ENCODE assay signal across 9 mouse cellular contexts in the genomic region with DNA sequence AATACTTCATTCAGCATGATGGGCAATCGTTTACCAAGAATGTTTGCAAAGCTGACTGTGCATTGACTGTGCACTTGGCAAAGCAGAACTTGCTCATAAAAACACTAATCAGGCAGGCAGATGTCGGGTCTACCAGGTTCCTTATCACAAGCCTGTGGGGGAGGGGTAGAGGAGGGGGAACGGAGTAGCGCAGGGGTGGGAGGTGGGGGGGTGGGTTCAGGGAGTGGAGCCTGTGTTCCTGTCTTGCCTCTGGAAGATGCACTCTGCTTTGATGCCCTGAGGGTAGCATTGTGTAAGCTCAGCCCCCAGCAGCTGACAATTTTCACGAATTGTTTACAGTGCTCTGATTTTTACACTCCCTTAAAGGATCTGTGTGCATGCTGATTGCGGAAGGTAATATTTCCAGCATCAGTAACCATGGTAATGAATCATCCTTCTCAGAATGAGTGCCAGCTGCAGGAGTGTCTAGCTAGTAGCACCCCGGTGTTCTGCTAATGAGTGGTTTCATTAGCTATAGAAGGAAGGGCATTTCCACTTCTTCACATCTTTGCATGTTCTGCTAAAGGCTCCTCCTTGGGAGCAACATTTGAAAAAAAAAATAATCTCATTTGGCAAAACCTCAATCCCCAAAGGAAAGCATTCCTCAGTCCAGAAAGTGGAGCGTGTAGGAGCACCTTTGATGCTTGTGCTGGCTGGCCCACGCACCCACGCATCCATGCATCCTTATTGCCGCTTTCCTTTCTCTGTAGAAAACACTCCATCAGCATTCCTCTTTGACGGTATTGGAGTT. TPM values are rescaled to one million over a fixed set of nuclear protein-coding genes. Genes with fewer than 3 reads are reported as not detected.
A peak's percentile ranks its signal among the peaks of the same experiment; 100 is the strongest.
DNase-seq lines count a peak whose midpoint lies in the region; ATAC-seq and TF ChIP-seq lines count a peak whose summit lies in the region.
"Had no signal": no experiment of that assay in that cellular context is flagged by ENCODE, and none has a peak within 500 bp of the region (broad histone marks: within the 10 kb centered on the region; RNA-seq: fewer than 3 reads in every experiment).

No protein-coding gene starts in this region.

- H3K27me3 ChIP-seq in kidney, embryonic 15.5 days: no peaks in the 10 kb centered on the region
- H3K27me3 ChIP-seq in hindbrain, embryonic 15.5 days: no peaks in the 10 kb centered on the region
- H3K27me3 ChIP-seq in midbrain, embryonic 16.5 days (ENCODE audit: control insufficient read depth, insufficient read depth, low read depth, low read length): no peaks in the 10 kb centered on the region

- H3K9ac ChIP-seq in kidney, embryonic 15.5 days: no peak overlapping the region
- no peak overlapping the region for H3K9ac ChIP-seq in hindbrain, embryonic 15.5 days
- H3K9ac ChIP-seq in midbrain, embryonic 16.5 days (ENCODE audit: low read depth, low read length): no peak overlapping the region

- intact Hi-C loops in gastrocnemius, adult 2 months (cut with DNase I): no loop called here

- ATAC-seq in kidney, embryonic 15.5 days (replicated peaks; ENCODE audit: low FRiP score): no peak; the same call in 1 of the 2 replicates
- peak; percentile 86 for ATAC-seq in hindbrain, embryonic 15.5 days (ENCODE audit: low FRiP score, low read depth)
- peak; percentile 90 for ATAC-seq in midbrain, embryonic 16.5 days
- ATAC-seq in activated CD4-positive, CD25-positive, alpha-beta regulatory T cell, adult 4 months: no peak

- H3K36me3 ChIP-seq in kidney, embryonic 15.5 days: no peaks in the 10 kb centered on the region
- no peaks in the 10 kb centered on the region for H3K36me3 ChIP-seq in hindbrain, embryonic 15.5 days
- no peaks in the 10 kb centered on the region for H3K36me3 ChIP-seq in midbrain, embryonic 16.5 days (ENCODE audit: control insufficient read depth, insufficient read depth, low read length)

- peaks cover 10% of the 10 kb centered on the region for H3K4me1 ChIP-seq in kidney, embryonic 15.5 days
- H3K4me1 ChIP-seq in hindbrain, embryonic 15.5 days (replicated peaks): peaks cover 44% of the 10 kb centered on the region
- peaks cover 19% of the 10 kb centered on the region for H3K4me1 ChIP-seq in midbrain, embryonic 16.5 days (ENCODE audit: control insufficient read depth, insufficient read depth, low read length)

- H3K4me2 ChIP-seq in kidney, embryonic 15.5 days: peak overlapping the region; percentile 34
- H3K4me2 ChIP-seq in hindbrain, embryonic 15.5 days: peak overlapping the region; percentile 50
- H3K4me2 ChIP-seq in midbrain, embryonic 16.5 days (ENCODE audit: low read length): peak overlapping the region; percentile 45

- DNase-seq in kidney, adult 18-20 months: no peak
- DNase-seq in cerebellum, postnatal 10 days: peak; percentile 65 to 71
- DNase-seq in spleen, postnatal 10 days (ENCODE audit: low spot score in 2 of 2): no peak
- DNase-seq in gastrocnemius, adult 2 months: no peak

- H3K4me3 ChIP-seq in kidney, embryonic 15.5 days (replicated peaks): no peak overlapping the region
- H3K4me3 ChIP-seq in hindbrain, embryonic 15.5 days: peak overlapping the region; percentile 13; the same call in 1 of the 2 replicates
- peak overlapping the region; percentile 4; the same call in 1 of the 2 replicates for H3K4me3 ChIP-seq in midbrain, embryonic 16.5 days (ENCODE audit: low read depth, low read length)
- no peak overlapping the region for H3K4me3 ChIP-seq in gastrocnemius, adult 2 months
- H3K4me3 ChIP-seq: myocyte had no signal

- H3K27ac ChIP-seq in kidney, embryonic 15.5 days: no peak overlapping the region
- H3K27ac ChIP-seq in hindbrain, embryonic 15.5 days (replicated peaks): peak overlapping the region; percentile 76
- peak overlapping the region; percentile 79 for H3K27ac ChIP-seq in midbrain, embryonic 16.5 days (ENCODE audit: low read length)
- no peak overlapping the region for H3K27ac ChIP-seq in gastrocnemius, adult 2 months

- TF ChIP-seq CTCF in gastrocnemius, adult 2 months (IDR thresholded peaks at IDR 0.05): no peak

- no peaks in the 10 kb centered on the region for H3K9me3 ChIP-seq in kidney, embryonic 15.5 days (replicated peaks)
- no peaks in the 10 kb centered on the region for H3K9me3 ChIP-seq in hindbrain, embryonic 15.5 days
- H3K9me3 ChIP-seq in midbrain, embryonic 16.5 days (replicated peaks; ENCODE audit: control insufficient read depth, low read length, poor library complexity, severe bottlenecking): no peaks in the 10 kb centered on the region

- WGBS in kidney, embryonic 15.5 days: 22% methylated on average over 12 of the region's 12 CpGs
- 13% methylated on average over 12 of the region's 12 CpGs for WGBS in hindbrain, embryonic 15.5 days
- 4% methylated on average over 12 of the region's 12 CpGs for WGBS in midbrain, embryonic 16.5 days

RNA-seq across cellular contexts. Expression of a gene that starts 36.8 kb away (rescaled TPM):
- polyA plus RNA-seq in kidney, embryonic 15.5 days (2015; fragmentation: Nextera tagmentation; extraction: Ambion mirVana): 2.6 and 2.8 TPM in 2 replicates
- 29.9 and 33.9 TPM in 2 replicates for polyA plus RNA-seq in hindbrain, embryonic 15.5 days (2015; fragmentation: Nextera tagmentation; extraction: Ambion mirVana)
- 20.8 and 24.1 TPM in 2 replicates for polyA plus RNA-seq in midbrain, embryonic 16.5 days (2015; fragmentation: Nextera tagmentation; extraction: Ambion mirVana)
- polyA plus RNA-seq in activated CD4-positive, CD25-positive, alpha-beta regulatory T cell, adult 4 months (2017; shearing (Covaris generic)): not detected
- under 1 TPM in 1 of 2 experiments, not detected in 1; 0.03 TPM for total RNA-seq in gastrocnemius, adult 2 months (2021)
- polyA plus RNA-seq: myocyte had no signal

Comparison
In these comparisons a context has a peak if more than half of its experiments do, and no peak if none do; other contexts are left out.
1. ATAC-seq: peak in hindbrain, embryonic 15.5 days (single experiment) and midbrain, embryonic 16.5 days (single experiment); none in kidney, embryonic 15.5 days (single experiment) and activated CD4-positive, CD25-positive, alpha-beta regulatory T cell, adult 4 months (single experiment).
2. H3K27ac ChIP-seq: peak in hindbrain, embryonic 15.5 days (single experiment) and midbrain, embryonic 16.5 days (single experiment); none in kidney, embryonic 15.5 days (single experiment) and gastrocnemius, adult 2 months (single experiment).
3. H3K4me3 ChIP-seq: peak in hindbrain, embryonic 15.5 days (single experiment) and midbrain, embryonic 16.5 days (single experiment); none in kidney, embryonic 15.5 days (single experiment) and gastrocnemius, adult 2 months (single experiment).
4. DNase-seq: peak in cerebellum, postnatal 10 days (2 of 2); none in kidney, adult 18-20 months (single experiment), spleen, postnatal 10 days (0 of 2) and gastrocnemius, adult 2 months (single experiment).
5. Peak in every context shown above with its lines, with median percentiles within 50 percentile points of each other: H3K4me2 ChIP-seq.